Mouse (Mus musculus) retina, postnatal 1 day (tissue): ENCODE results near the gene Tent5a.

Experiments used
- DNase-seq: peaks from one replicate; pipeline ENCODE4 v3.0.0-alpha.2; 2012

The Tent5a gene

DNA sequence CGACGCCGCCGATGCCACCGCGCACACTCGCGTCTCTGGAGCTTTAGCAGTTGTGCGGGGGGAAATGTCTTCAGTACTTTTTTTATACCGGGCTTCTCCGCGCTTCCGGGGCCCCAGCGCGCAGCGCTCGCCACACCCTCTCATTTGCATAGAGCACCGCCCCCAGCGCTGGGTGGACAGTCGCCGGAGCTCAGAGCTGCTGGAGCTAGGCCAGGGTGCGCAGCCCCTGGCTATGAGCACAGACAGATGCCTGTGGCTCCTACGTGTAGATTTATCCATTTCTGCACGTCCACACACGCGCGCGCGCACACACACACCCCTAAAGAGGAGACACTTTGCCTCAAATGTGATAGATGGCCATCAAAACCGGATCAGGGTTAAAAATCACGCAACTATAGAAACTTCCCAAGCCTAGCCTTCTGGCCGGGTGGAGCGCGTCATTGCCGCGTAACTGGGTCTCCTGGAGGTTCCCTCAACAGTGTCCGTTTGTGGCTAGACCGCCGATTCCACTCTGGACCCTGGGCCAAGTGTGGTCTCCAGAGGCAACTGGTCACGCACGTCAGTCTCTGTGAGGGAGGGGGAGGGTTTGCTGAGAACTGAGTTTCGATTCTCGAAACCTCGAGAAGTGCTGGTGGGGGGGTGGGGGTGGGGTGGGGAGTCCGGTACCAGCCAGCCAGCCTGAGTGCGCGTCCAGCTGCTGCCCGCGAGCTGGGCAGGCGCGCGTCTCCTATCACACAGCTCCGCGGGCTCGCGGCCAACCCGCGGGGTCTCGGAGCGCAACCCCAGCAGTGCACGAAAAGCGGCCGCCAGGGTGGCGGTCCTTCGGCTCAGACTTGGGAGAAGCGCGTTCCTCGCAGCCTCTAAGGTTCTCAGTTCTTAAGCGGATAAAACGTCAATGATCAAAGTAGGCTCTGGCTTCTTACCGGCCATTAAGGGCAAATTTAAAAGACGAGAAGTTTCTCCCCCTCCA, at the start of gene Tent5a:
TSS of gene Tent5a (minus strand) at position 107 of the 970 bp plus-strand sequence.
- DNase-seq = peak; percentile 94

- DNase-seq = no peak
Measured at GRCm38 (mm10) chr9:85376643-85377307, 49.6 kb upstream of the Tent5a start.

DNA sequence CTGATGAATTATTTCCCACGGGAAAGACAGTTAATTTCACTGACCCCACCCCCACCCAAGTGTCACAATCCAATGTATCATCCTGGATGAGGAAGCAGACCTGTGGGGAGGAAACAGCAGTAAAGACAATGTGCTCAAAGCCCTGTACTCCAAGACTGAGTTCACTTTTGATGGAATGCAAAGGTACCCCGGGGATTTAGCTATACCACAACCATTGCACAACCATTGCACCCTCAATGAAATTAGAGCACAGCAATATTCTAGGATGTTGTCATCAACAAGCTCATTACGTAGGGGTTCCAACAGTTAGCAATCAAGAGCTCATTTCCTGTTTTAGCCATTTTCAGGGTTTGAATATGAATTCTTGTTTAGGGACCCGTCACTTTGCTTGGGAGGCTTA, 48.0 kb upstream of the Tent5a start:
- no peak for DNase-seq

- no peak for DNase-seq
Measured at GRCm38 (mm10) chr9:85372034-85372433, 44.9 kb upstream of the Tent5a start.

GRCm38 (mm10) chr9:85369512-85369911, 42.4 kb upstream of the Tent5a start:
- no peak for DNase-seq

DNA sequence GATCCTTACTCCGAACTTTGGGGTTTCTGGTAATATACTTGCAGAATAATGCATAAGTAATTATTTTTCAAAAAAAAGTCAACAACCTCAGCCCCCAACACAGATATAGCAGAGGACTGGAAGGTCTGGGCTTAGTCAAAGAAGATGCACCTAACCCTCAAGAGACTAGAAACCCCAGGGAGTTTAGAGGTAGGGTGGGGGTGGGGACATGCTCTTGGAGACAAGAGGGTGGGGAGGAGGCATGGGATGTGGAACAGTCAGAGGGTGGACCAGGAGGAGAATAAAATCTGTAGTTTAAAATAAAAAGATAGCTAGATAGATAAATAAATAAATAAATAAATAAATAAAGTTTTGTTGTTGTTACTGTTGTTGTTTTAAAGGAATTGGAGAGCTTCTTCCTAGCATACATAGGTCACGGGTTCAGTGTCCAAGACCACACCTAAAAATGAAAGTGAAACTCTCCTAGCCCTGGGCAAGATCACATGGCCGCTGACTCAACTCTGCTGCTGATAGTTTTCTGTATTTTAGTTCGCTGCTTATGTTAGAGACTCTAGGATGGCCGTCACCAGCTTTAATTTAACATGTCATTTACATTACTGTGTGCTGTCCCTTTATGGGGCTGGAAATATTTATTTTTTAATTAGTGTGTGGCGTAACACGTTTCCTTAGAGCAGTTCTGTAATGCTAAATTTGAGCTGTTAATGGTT, 30.2 kb upstream of the Tent5a start:
- DNase-seq = no peak

DNA sequence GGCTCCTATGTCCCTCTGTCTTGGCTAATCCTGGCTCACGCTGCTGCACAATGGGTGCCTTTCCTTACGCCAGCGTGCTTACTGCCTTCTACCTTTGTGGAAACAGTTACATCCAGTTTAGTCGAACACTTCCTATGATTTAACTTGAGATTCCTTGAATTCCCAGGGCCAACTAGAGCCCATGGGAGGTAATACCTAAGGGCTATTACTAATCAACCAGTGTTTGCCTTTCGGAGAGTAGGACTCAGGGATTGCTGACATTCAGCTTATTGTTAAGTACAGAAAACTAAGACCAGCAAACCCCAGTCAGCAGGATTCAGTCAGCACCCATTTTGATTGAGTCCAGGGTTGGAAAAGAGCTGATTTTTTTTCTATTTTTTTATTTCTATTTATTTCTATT, 28.4 kb upstream of the Tent5a start:
- no peak for DNase-seq

GRCm38 (mm10) chr9:85347823-85348523, 20.8 kb upstream of the Tent5a start:
- no peak for DNase-seq

DNA sequence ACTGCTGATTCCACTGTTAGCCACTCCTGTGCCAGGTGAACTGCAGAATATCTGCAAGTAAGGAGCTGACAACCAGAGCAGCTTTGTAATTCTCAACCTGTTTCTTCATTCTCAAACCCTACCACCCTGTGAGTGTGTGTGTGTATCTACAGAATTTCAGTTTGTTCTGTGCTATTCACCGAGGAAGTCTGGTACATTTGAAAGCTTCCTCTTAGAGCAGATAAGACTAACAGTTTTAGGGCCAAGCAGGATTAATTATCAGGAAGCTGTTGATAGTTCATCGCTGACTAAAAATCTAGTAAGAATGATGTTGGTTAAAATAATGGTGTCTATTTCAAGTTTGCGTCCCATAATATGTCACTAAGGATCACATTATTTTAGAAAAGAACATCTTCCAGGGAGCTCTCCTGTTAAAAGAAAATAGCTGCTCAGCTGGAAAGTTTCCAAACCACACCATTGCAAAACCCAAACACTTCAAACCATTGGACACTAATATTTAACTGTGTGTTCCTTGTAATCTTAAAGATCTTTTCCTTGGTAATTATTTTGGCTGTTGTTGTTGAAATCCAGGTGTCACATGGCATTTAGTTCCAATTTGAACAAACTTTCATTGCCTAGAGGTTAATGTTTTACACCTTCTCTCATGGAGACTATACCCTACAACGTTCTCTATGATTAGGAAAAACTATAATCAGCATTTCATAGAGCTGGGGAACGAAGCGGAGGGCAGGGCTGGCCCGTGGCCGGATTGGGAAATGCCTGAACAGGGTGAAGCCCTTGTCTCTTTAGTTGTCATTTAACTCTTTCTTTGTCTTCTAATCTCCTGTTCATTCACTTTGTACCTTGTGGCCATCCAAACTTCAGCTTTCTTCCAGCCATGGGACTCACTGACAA, 16.0 kb upstream of the Tent5a start:
- no peak for DNase-seq

- DNase-seq = no peak
Measured at GRCm38 (mm10) chr9:85340303-85340702, 13.2 kb upstream of the Tent5a start.

- DNase-seq = no peak
Measured at GRCm38 (mm10) chr9:85336046-85336445, 8.9 kb upstream of the Tent5a start.

GRCm38 (mm10) chr9:85331521-85331920, 4.4 kb upstream of the Tent5a start:
- DNase-seq = no peak

GRCm38 (mm10) chr9:85328259-85328658, 1.1 kb upstream of the Tent5a start:
- DNase-seq = peak; percentile 90

DNA sequence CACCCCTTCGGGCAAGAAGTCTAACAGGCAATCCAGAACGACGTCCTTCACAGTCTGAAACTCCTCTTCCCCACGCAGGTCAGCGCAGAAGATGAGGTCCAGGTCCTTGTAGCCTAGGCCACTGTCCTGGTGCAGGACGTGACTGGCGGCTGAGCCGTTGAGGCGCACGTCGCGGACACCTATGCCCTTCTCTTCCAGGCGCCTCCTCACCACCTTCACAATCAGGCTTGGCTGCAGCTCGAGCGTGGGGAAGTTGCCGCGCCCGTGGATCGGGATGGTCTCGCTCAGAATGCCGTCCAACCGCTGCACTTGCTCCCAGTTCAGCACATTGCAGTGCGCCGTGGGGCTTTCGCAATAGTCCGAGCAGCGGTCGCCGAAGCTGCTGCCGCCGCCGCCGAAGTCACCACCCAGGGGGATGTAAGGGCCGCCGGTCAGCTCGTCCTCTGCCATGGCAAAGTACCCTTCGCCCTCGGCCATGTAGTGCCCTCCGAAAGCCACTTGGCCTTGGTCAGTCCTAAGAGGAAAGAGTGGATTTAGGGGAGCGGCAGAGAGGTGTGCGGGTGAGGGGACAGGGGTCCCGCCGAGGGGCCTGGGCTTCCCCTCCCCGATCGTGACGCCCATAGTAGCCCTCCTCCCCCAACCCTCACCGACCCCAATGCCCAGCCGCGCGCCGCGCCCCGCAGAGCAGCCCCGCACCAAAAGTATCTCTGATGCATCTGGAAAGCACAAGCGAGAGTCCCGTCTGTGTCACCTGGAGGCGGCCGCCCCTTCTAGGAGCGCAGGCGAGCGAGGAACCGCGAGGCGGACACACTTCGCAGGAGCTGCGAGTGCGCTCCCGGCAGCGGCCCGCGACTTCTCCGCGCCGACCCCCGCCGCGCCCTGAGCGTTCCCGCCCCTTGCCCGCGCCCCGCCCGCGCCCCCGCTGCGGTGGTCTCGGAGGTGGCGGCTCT, 581 bp downstream of the Tent5a start:
- peak; percentile 60 for DNase-seq

DNA sequence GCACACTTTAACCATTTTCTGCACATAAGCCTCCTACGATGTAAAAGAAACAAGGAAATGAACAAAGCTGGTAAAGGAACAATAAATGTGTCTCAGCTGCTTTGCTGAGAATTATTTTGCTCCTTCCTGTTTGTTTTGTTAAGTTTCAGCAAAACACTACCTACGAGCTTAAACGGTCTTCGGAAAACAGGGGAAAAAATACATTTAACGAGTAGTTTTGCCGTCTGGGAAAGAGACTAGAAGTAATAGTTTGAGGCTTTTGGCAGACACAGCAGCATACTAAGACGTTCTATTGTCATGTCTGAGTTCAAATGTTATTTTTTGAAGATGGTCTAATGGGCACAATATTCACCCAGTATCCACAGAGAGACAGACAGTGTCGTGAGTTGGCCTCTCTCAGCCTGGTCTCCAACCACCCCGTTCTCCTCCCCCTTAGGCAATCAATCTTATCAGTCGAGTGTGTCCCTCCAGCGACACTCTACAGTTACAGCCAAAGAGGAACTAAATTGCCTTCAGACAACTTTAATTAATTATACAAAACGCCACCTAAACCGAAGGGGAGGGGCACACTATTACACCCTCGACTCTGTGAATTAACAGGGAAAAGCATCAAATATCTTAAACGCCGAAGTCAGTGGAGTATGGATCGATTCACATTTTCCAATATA, 1.8 kb downstream of the Tent5a start:
- DNase-seq = peak; percentile 36

DNA sequence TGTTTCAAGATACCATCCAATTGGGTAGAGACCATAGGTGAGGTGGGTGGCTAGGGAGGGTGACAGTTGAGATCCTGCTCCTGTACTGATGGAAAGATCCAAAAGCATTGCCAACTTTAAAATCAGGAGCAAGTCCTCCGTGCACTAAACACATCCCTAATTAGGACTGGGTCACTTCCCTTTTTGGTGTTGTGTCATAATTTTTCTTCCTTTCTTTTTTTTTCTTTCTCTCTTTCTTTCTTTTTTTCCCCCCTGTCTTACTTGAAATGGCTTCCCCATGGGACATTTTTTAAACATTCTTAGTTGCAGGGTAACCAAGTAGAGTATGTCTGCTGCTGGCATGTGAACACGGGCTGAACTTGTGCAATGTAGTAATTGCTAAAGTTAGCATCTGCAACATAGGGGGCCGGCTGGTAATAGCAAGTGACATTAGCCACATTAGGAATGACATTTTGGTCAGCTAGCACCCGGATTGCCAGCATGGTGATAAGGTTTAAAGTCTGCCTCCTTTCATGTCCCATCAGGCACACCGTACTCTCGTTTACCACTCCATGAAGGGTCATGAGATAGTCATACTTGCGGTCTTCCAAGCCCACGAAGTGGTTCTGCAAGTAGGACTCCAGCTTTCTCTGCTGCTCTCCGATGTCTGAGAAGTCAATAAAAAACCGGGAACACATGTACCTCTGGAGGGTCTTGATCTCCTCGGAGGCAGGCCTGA, 2.8 kb downstream of the Tent5a start:
- peak; percentile 2 for DNase-seq

DNA sequence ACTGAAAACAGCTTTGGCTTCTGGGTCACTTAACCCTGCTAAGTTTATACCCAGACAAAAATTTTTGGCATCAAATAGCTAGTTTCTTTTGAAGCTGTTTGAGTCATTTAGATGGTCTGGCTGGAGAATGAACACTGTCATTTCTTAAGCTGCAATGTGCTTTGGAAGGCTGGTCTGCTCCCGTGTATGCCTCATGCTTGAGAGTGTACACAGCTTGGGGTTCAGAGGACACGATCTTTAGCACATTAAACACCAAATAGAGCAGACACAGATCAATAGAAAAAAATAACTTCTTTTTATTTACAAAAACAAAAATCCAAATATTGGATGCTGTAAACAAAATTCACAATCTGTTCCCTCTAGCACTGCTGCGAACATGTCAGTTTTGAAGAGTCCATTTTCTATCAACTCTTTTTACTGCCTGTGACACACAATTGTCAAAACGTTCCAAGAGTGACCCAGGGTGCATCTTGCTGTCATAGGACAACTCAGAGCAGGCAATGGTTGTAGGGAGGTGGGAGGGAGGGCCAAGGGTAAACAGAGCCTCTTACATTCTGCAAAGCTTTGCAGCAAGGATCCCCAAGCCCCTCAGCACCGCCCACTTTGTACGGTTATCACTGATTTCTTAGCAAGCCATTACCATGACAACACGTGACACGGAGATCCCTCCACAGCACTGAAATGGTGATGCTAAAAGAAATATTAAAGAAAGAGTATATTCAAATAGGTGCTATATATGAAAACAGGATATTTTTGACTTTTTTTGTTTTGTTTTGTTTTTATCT, 6.8 kb downstream of the Tent5a start:
- no peak for DNase-seq

- DNase-seq = no peak
Measured at GRCm38 (mm10) chr9:85316122-85316521, 11.0 kb downstream of the Tent5a start.
